Mouse (Mus musculus) forelimb bud, embryonic 11.5 days (tissue): ENCODE measurements at regions not wholly inside any gene's neighbourhood (a gene's known extent, or its start where the extent isn't known, plus 50 kb on each side); places are given as distances from the start of the nearest gene placed in this dataset.

Experiments
- DNase-seq: peaks from one replicate; pipeline ENCODE4 v3.0.0-alpha.2; 2012; ENCODE audit warnings: low read depth, low spot score

GRCm38 (mm10) chr11:89247991-89248390 lies 54.1 kb downstream of the Nog start:
- no peak for DNase-seq

GRCm38 (mm10) chr11:89243370-89243769 lies 58.8 kb downstream of the Nog start:
- peak; percentile 57 for DNase-seq

GRCm38 (mm10) chr11:89242130-89242529 lies 60.0 kb downstream of the Nog start:
- DNase-seq, result no peak

GRCm38 (mm10) chr11:89239891-89240290 lies 62.2 kb downstream of the Nog start:
- no peak for DNase-seq

GRCm38 (mm10) chr11:89236904-89237303 lies 65.2 kb downstream of the Nog start:
- no peak for DNase-seq

- DNase-seq, result no peak
Measured at GRCm38 (mm10) chr11:89232884-89233480, 69.2 kb downstream of the Nog start.

GRCm38 (mm10) chr11:89229726-89230125 lies 72.4 kb downstream of the Nog start:
- no peak for DNase-seq

GRCm38 (mm10) chr11:89213204-89213603 lies 88.9 kb downstream of the Nog start:
- DNase-seq, result no peak

- DNase-seq, result peak; percentile 13
Measured at GRCm38 (mm10) chr11:89209531-89209950, 92.6 kb downstream of the Nog start.

GRCm38 (mm10) chr11:89209072-89209471 lies 93.1 kb downstream of the Nog start:
- DNase-seq, result peak; percentile 31

GRCm38 (mm10) chr11:89206788-89207187 lies 95.3 kb downstream of the Nog start:
- DNase-seq, result no peak

- no peak for DNase-seq
Measured at GRCm38 (mm10) chr11:89204948-89205545, 97.1 kb downstream of the Nog start.

GRCm38 (mm10) chr11:89200458-89200857 lies 101.7 kb downstream of the Nog start:
- DNase-seq, result no peak

GRCm38 (mm10) chr11:89192815-89193214 lies 109.3 kb downstream of the Nog start:
- no peak for DNase-seq

GRCm38 (mm10) chr11:89186911-89187621 lies 113.4 kb downstream of the Gm525 start:
- DNase-seq, result peak; percentile 64

GRCm38 (mm10) chr11:89185862-89186261 lies 112.2 kb downstream of the Gm525 start:
- DNase-seq, result no peak

GRCm38 (mm10) chr11:89181471-89181870 lies 107.8 kb downstream of the Gm525 start:
- no peak for DNase-seq

GRCm38 (mm10) chr11:89178436-89178835 lies 104.8 kb downstream of the Gm525 start:
- no peak for DNase-seq

- DNase-seq, result no peak
Measured at GRCm38 (mm10) chr11:89175511-89175910, 101.9 kb downstream of the Gm525 start.

GRCm38 (mm10) chr11:89174967-89175366 lies 101.3 kb downstream of the Gm525 start:
- no peak for DNase-seq

GRCm38 (mm10) chr11:89165278-89165677 lies 91.6 kb downstream of the Gm525 start:
- peak; percentile 88 for DNase-seq

- no peak for DNase-seq
Measured at GRCm38 (mm10) chr11:89153466-89154406, 80.1 kb downstream of the Gm525 start.
